Mouse (Mus musculus): ENCODE data around the gene Alg9.
A peak's percentile ranks its signal among the peaks of the same experiment; 100 is the strongest.

Alg9 gene

GRCm38 (mm10) chr9:50774991-50775612 is at the start of gene Alg9, which contains the start of gene 1110032A03Rik:
Gene Alg9 (plus strand): TSS chr9:50775019.
Gene 1110032A03Rik (minus strand): TSS chr9:50775520.
- no peaks in the 10 kb centered on the region for H3K9me3 ChIP-seq (ENCODE audit: low read length)
- H3K4me1 ChIP-seq (replicated peaks; ENCODE audit: low read depth, low read length): peaks cover 16% of the 10 kb centered on the region
- peaks cover 11% of the 10 kb centered on the region for H3K27me3 ChIP-seq (ENCODE audit: insufficient read depth, low read length)
- peak within 1 kb of the TSS; percentile 92 for H3K4me3 ChIP-seq (replicated peaks; ENCODE audit: low read length)
- peaks cover 34% of the 10 kb centered on the region for H3K36me3 ChIP-seq (ENCODE audit: insufficient read depth, low read length)
- TF ChIP-seq NANOG (IDR thresholded peaks at IDR 0.05; ENCODE audit: borderline replicate concordance, low read length): no peak
- TF ChIP-seq POU5F1 (IDR thresholded peaks at IDR 0.05; ENCODE audit: borderline replicate concordance, low read length): no peak
- no peak for TF ChIP-seq CTCF (conservative IDR thresholded peaks at IDR 0.05; ENCODE audit: low read length)

- peaks cover 81% of the 10 kb centered on the region for H3K4me1 ChIP-seq (replicated peaks; ENCODE audit: low read depth, low read length)
- H3K36me3 ChIP-seq (ENCODE audit: insufficient read depth, low read length): peaks cover 10% of the 10 kb centered on the region
- H3K9me3 ChIP-seq (ENCODE audit: low read length): no peaks in the 10 kb centered on the region
- H3K27me3 ChIP-seq (ENCODE audit: insufficient read depth, low read length): no peaks in the 10 kb centered on the region
- H3K4me3 ChIP-seq (replicated peaks; ENCODE audit: low read length): peak overlapping the region; percentile 83
- no peak for TF ChIP-seq POU5F1 (IDR thresholded peaks at IDR 0.05; ENCODE audit: borderline replicate concordance, low read length)
- TF ChIP-seq CTCF (conservative IDR thresholded peaks at IDR 0.05; ENCODE audit: low read length): no peak
- no peak for TF ChIP-seq NANOG (IDR thresholded peaks at IDR 0.05; ENCODE audit: borderline replicate concordance, low read length)
These were observed 48.8 kb upstream of the Alg9 start for GRCm38 (mm10) chr9:50725921-50726590.

GRCm38 (mm10) chr9:50727171-50727924 is 47.5 kb upstream of the Alg9 start:
- TF ChIP-seq POU5F1 (IDR thresholded peaks at IDR 0.05; ENCODE audit: borderline replicate concordance, low read length) (no peak), CTCF (conservative IDR thresholded peaks at IDR 0.05; ENCODE audit: low read length) (no peak)
- H3K27me3 ChIP-seq (ENCODE audit: insufficient read depth, low read length): no peaks in the 10 kb centered on the region
- H3K4me3 ChIP-seq (replicated peaks; ENCODE audit: low read length): peak overlapping the region; percentile 83
- H3K4me1 ChIP-seq (replicated peaks; ENCODE audit: low read depth, low read length): peaks cover 81% of the 10 kb centered on the region
- peaks cover 10% of the 10 kb centered on the region for H3K36me3 ChIP-seq (ENCODE audit: insufficient read depth, low read length)
- H3K9me3 ChIP-seq (ENCODE audit: low read length): no peaks in the 10 kb centered on the region

- Histone ChIP-seq H3K27me3 (ENCODE audit: insufficient read depth, low read length) (no peaks in the 10 kb centered on the region), H3K36me3 (ENCODE audit: insufficient read depth, low read length) (peaks cover 10% of the 10 kb centered on the region), H3K4me1 (replicated peaks; ENCODE audit: low read depth, low read length) (peaks cover 81% of the 10 kb centered on the region), H3K9me3 (ENCODE audit: low read length) (no peaks in the 10 kb centered on the region), H3K4me3 (replicated peaks; ENCODE audit: low read length) (peak overlapping the region; percentile 83)
- TF ChIP-seq NANOG (IDR thresholded peaks at IDR 0.05; ENCODE audit: borderline replicate concordance, low read length): no peak
- no peak for TF ChIP-seq POU5F1 (IDR thresholded peaks at IDR 0.05; ENCODE audit: borderline replicate concordance, low read length)
- no peak for TF ChIP-seq CTCF (conservative IDR thresholded peaks at IDR 0.05; ENCODE audit: low read length)
These were observed 46.7 kb upstream of the Alg9 start for GRCm38 (mm10) chr9:50727925-50728651.

- no peak for TF ChIP-seq POU5F1 (IDR thresholded peaks at IDR 0.05; ENCODE audit: borderline replicate concordance, low read length)
- TF ChIP-seq NANOG (IDR thresholded peaks at IDR 0.05; ENCODE audit: borderline replicate concordance, low read length): no peak
- TF ChIP-seq CTCF (conservative IDR thresholded peaks at IDR 0.05; ENCODE audit: low read length): no peak
- Histone ChIP-seq H3K4me1 (replicated peaks; ENCODE audit: low read depth, low read length) (peaks cover 78% of the 10 kb centered on the region), H3K27me3 (ENCODE audit: insufficient read depth, low read length) (no peaks in the 10 kb centered on the region), H3K4me3 (replicated peaks; ENCODE audit: low read length) (no peak overlapping the region), H3K9me3 (ENCODE audit: low read length) (no peaks in the 10 kb centered on the region), H3K36me3 (ENCODE audit: insufficient read depth, low read length) (peaks cover 6% of the 10 kb centered on the region; the same call in 1 of the 2 replicates)
These were observed 45.2 kb upstream of the Alg9 start for GRCm38 (mm10) chr9:50729600-50729999.

GRCm38 (mm10) chr9:50732560-50732959 is 42.3 kb upstream of the Alg9 start:
- H3K27me3 ChIP-seq (ENCODE audit: insufficient read depth, low read length): no peaks in the 10 kb centered on the region
- no peaks in the 10 kb centered on the region for H3K36me3 ChIP-seq (ENCODE audit: insufficient read depth, low read length)
- TF ChIP-seq NANOG (IDR thresholded peaks at IDR 0.05; ENCODE audit: borderline replicate concordance, low read length): no peak
- no peak for TF ChIP-seq CTCF (conservative IDR thresholded peaks at IDR 0.05; ENCODE audit: low read length)
- no peak for TF ChIP-seq POU5F1 (IDR thresholded peaks at IDR 0.05; ENCODE audit: borderline replicate concordance, low read length)
- no peaks in the 10 kb centered on the region for H3K9me3 ChIP-seq (ENCODE audit: low read length)
- peaks cover 57% of the 10 kb centered on the region for H3K4me1 ChIP-seq (replicated peaks; ENCODE audit: low read depth, low read length)
- no peak overlapping the region for H3K4me3 ChIP-seq (replicated peaks; ENCODE audit: low read length)

- no peaks in the 10 kb centered on the region for H3K9me3 ChIP-seq (ENCODE audit: low read length)
- H3K36me3 ChIP-seq (ENCODE audit: insufficient read depth, low read length): no peaks in the 10 kb centered on the region
- no peaks in the 10 kb centered on the region for H3K27me3 ChIP-seq (ENCODE audit: insufficient read depth, low read length)
- no peak overlapping the region for H3K4me3 ChIP-seq (replicated peaks; ENCODE audit: low read length)
- H3K4me1 ChIP-seq (replicated peaks; ENCODE audit: low read depth, low read length): peaks cover 54% of the 10 kb centered on the region
- TF ChIP-seq POU5F1 (IDR thresholded peaks at IDR 0.05; ENCODE audit: borderline replicate concordance, low read length): no peak
- TF ChIP-seq NANOG (IDR thresholded peaks at IDR 0.05; ENCODE audit: borderline replicate concordance, low read length): no peak
- TF ChIP-seq CTCF (conservative IDR thresholded peaks at IDR 0.05; ENCODE audit: low read length): peak; percentile 75
These were observed 39.8 kb upstream of the Alg9 start for GRCm38 (mm10) chr9:50734989-50735388.

Measured in E14TG2a.4 (cell line).